Mouse (Mus musculus) G1E (cell line): ENCODE results near the gene Eef2k.

Source experiments
- CTCF ChIP-seq: IDR thresholded peaks from 2 replicates; pipeline ENCODE4 v1.5.1; 2012; ENCODE audit warnings: low read depth, low read length, inconsistent platforms, mixed read lengths
- GATA1 ChIP-seq: IDR thresholded peaks from 2 replicates; pipeline ENCODE4 v1.6.1; 2012; ENCODE audit warnings: borderline replicate concordance, low read length, inconsistent platforms, mixed read lengths
- GATA2 ChIP-seq: IDR thresholded peaks from 2 replicates; pipeline ENCODE4 v1.6.1; 2012; ENCODE audit warnings: low read depth, low read length, inconsistent platforms, borderline replicate concordance
- POLR2AphosphoS5 ChIP-seq: IDR thresholded peaks from 2 replicates; pipeline ENCODE4 v1.6.1; 2012; ENCODE audit warnings: low read depth, low read length, inconsistent platforms; ENCODE audit not compliant: insufficient replicate concordance
- TAL1 ChIP-seq: conservative IDR thresholded peaks from 2 replicates; pipeline ENCODE4 v1.6.1; 2012; ENCODE audit warnings: low read depth, low read length, inconsistent platforms, mixed read lengths

DNA sequence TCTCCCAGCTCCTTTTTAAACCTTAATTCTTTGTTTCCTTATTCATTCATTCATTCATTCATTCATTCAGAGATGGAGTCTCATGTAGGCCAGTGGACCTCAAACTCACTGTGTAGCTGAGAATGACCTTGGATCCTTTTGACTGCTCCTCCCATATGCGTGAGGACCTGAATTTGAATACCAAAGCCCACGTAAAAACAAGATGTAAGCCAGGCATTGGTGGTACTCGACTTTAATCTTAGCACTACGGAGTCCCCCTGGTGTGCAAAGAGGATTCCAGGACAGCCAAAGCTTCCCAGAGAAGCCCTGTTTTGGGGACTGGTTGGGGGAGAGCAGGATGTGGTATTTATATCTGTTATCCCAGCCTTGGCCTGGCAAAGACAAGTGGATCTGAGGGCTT, 57.6 kb downstream of the Eef2k start:
- TF ChIP-seq CTCF, result no peak
- TF ChIP-seq GATA1, result no peak
- TF ChIP-seq TAL1, result no peak
- TF ChIP-seq POLR2AphosphoS5, result no peak
- no peak for TF ChIP-seq GATA2
